Mouse (Mus musculus): ENCODE data around the gene Rsrc2. TPM values are rescaled to one million over a fixed set of nuclear protein-coding genes. Genes with fewer than 3 reads are reported as not detected.

Gene Rsrc2
- polyA plus RNA-seq, 1 experiment from 2014 or later = 96.7 TPM

DNA sequence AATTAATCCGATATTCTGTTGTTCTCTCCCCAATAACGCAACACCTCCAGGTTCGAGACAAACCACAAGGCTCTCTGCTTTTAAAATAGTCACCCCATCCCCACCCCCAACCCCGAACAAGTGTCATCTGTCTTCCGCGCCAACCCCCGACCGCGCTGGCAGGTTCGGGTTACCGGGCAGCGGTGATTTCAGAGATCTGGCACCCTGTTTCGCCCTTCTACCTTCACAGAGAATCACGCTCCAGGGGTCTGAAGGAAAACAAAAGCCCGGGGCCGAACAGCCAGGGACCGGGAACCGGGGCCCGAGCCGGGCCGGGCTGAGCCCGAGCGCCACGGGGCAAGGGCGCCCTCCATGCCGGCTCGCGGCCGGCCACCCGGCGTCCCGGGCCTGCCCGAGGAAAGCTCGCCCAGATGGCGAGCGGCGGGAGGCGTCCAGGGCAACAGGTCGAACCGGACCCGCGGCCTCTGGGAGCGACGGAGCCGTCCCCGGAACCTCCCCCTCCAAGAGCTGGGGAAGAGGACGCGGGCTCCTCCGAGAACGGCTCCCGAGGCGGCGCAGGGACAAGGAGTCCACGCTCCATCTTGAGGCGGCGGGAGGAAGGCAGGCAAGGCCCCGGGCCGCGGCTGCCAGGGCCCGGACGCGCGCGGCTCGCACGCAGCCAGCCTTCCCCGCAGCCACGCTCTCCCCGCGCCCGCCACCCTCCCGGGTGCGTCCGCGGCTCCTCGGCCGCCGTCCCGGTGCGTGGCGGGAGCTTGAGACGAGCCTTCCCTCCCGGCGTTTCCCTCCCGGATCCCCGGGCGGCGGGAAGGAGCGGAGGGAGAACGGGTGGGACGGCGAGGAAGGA, 65.6 kb downstream of the Rsrc2 start:
- ATAC-seq (peak; percentile 65), DNase-seq (ENCODE audit: low spot score) (peak; percentile 62)
- Histone ChIP-seq H3K4me1 (ENCODE audit: insufficient read depth, low read depth, low read length) (peaks cover 18% of the 10 kb centered on the region; the same call in 1 of the 2 replicates), H3K9ac (replicated peaks; ENCODE audit: low read depth) (peak overlapping the region; percentile 87), H3K27me3 (replicated peaks; ENCODE audit: insufficient read depth, low read length) (no peaks in the 10 kb centered on the region), H3K4me2 (replicated peaks; ENCODE audit: low read depth, low read length) (peak overlapping the region; percentile 81), H3K27ac (ENCODE audit: low read length) (peak overlapping the region; percentile 96), H3K9me3 (ENCODE audit: low read length) (no peaks in the 10 kb centered on the region), H3K36me3 (ENCODE audit: insufficient read depth, low read length) (no peaks in the 10 kb centered on the region), H3K4me3 (ENCODE audit: low read depth, low read length) (peak overlapping the region; percentile 90)
- 2% methylated on average over 67 of the region's 92 CpGs for WGBS
- TF ChIP-seq EP300 (IDR thresholded peaks at IDR 0.05) (no peak), CTCF (IDR thresholded peaks at IDR 0.05) (no peak)

- Histone ChIP-seq H3K27ac (ENCODE audit: low read length) (peak overlapping the region; percentile 96), H3K27me3 (replicated peaks; ENCODE audit: insufficient read depth, low read length) (no peaks in the 10 kb centered on the region), H3K9ac (replicated peaks; ENCODE audit: low read depth) (peak overlapping the region; percentile 87; the same call in 1 of the 2 replicates), H3K36me3 (ENCODE audit: insufficient read depth, low read length) (no peaks in the 10 kb centered on the region), H3K4me3 (ENCODE audit: low read depth, low read length) (peak overlapping the region; percentile 90), H3K9me3 (ENCODE audit: low read length) (no peaks in the 10 kb centered on the region), H3K4me2 (replicated peaks; ENCODE audit: low read depth, low read length) (peak overlapping the region; percentile 81), H3K4me1 (ENCODE audit: insufficient read depth, low read depth, low read length) (peaks cover 18% of the 10 kb centered on the region; the same call in 1 of the 2 replicates)
- WGBS = 5% methylated on average over 6 of the region's 6 CpGs
- peak; percentile 38; the same call in 1 of the 2 replicates for ATAC-seq
- TF ChIP-seq EP300 (IDR thresholded peaks at IDR 0.05) (no peak), CTCF (IDR thresholded peaks at IDR 0.05) (no peak)
- DNase-seq (ENCODE audit: low spot score) = peak; percentile 82
Measured at GRCm38 (mm10) chr5:123683043-123683376, 66.2 kb downstream of the Rsrc2 start.

- Histone ChIP-seq H3K36me3 (ENCODE audit: insufficient read depth, low read length) (no peaks in the 10 kb centered on the region), H3K9ac (replicated peaks; ENCODE audit: low read depth) (no peak overlapping the region), H3K27me3 (replicated peaks; ENCODE audit: insufficient read depth, low read length) (no peaks in the 10 kb centered on the region), H3K4me2 (replicated peaks; ENCODE audit: low read depth, low read length) (peak overlapping the region; percentile 81; the same call in 1 of the 2 replicates), H3K4me1 (ENCODE audit: insufficient read depth, low read depth, low read length) (peaks cover 18% of the 10 kb centered on the region; the same call in 1 of the 2 replicates), H3K4me3 (ENCODE audit: low read depth, low read length) (0 out of 2 replicates have a peak overlapping the region, but pooled peaks have one; percentile 90), H3K9me3 (ENCODE audit: low read length) (no peaks in the 10 kb centered on the region), H3K27ac (ENCODE audit: low read length) (peak overlapping the region; percentile 62)
- ATAC-seq (no peak), DNase-seq (ENCODE audit: low spot score) (peak; percentile 65)
- TF ChIP-seq CTCF (IDR thresholded peaks at IDR 0.05) (no peak), EP300 (IDR thresholded peaks at IDR 0.05) (no peak)
- 42% methylated on average over 4 of the region's 4 CpGs for WGBS
Measured at GRCm38 (mm10) chr5:123682372-123682771, 66.8 kb downstream of the Rsrc2 start.

- peaks cover 22% of the 10 kb centered on the region; the same call in 1 of the 2 replicates for H3K4me1 ChIP-seq (ENCODE audit: insufficient read depth, low read depth, low read length)
- DNase-seq (ENCODE audit: low spot score) (peak; percentile 77), ATAC-seq (no peak)
- WGBS = 30% methylated on average over 5 of the region's 5 CpGs
- no peak; the same call in 1 of the 2 replicates for TF ChIP-seq CTCF (IDR thresholded peaks at IDR 0.05)
- peak; percentile 22; the same call in 1 of the 2 replicates for TF ChIP-seq EP300 (IDR thresholded peaks at IDR 0.05)
- no peak overlapping the region for H3K9ac ChIP-seq (replicated peaks; ENCODE audit: low read depth)
- no peak overlapping the region for H3K4me2 ChIP-seq (replicated peaks; ENCODE audit: low read depth, low read length)
- H3K27me3 ChIP-seq (replicated peaks; ENCODE audit: insufficient read depth, low read length) = no peaks in the 10 kb centered on the region
- no peak overlapping the region for H3K4me3 ChIP-seq (ENCODE audit: low read depth, low read length)
- no peaks in the 10 kb centered on the region for H3K36me3 ChIP-seq (ENCODE audit: insufficient read depth, low read length)
- H3K9me3 ChIP-seq (ENCODE audit: low read length) = no peaks in the 10 kb centered on the region
- H3K27ac ChIP-seq (ENCODE audit: low read length) = peak overlapping the region; percentile 47; the same call in 1 of the 2 replicates
Measured at GRCm38 (mm10) chr5:123679546-123680263, 69.5 kb downstream of the Rsrc2 start.

GRCm38 (mm10) chr5:123679106-123679505, 70.1 kb downstream of the Rsrc2 start:
- H3K27ac ChIP-seq (ENCODE audit: low read length) = no peak overlapping the region
- TF ChIP-seq EP300 (IDR thresholded peaks at IDR 0.05) = no peak
- TF ChIP-seq CTCF (IDR thresholded peaks at IDR 0.05) = peak; percentile 35
- no peak for ATAC-seq
- no peak overlapping the region for H3K9ac ChIP-seq (replicated peaks; ENCODE audit: low read depth)
- H3K36me3 ChIP-seq (ENCODE audit: insufficient read depth, low read length) = no peaks in the 10 kb centered on the region
- H3K27me3 ChIP-seq (replicated peaks; ENCODE audit: insufficient read depth, low read length) = no peaks in the 10 kb centered on the region
- H3K9me3 ChIP-seq (ENCODE audit: low read length) = no peaks in the 10 kb centered on the region
- no peak overlapping the region for H3K4me3 ChIP-seq (ENCODE audit: low read depth, low read length)
- WGBS = 64% methylated on average over 3 of the region's 3 CpGs
- H3K4me2 ChIP-seq (replicated peaks; ENCODE audit: low read depth, low read length) = no peak overlapping the region
- no peak for DNase-seq (ENCODE audit: low spot score)
- peaks cover 22% of the 10 kb centered on the region; the same call in 1 of the 2 replicates for H3K4me1 ChIP-seq (ENCODE audit: insufficient read depth, low read depth, low read length)

Other genes with a start within 250 kb of the Rsrc2 start
- 1.1 and 1.6 TPM in 2 replicates for gene B3gnt4, start 239.0 kb downstream of the Rsrc2 start, polyA plus RNA-seq (2015; fragmentation: Nextera tagmentation; extraction: Ambion mirVana)
- gene Diablo, start 225.2 kb downstream of the Rsrc2 start, polyA plus RNA-seq (2015; fragmentation: Nextera tagmentation; extraction: Ambion mirVana) = 74.3 and 75.9 TPM in 2 replicates
- 1.9 and 2.1 TPM in 2 replicates for gene Gm49027, start 223.9 kb downstream of the Rsrc2 start, polyA plus RNA-seq (2015; fragmentation: Nextera tagmentation; extraction: Ambion mirVana)
- 18.9 and 19.4 TPM in 2 replicates for gene Vps33a, start 176.4 kb downstream of the Rsrc2 start, polyA plus RNA-seq (2015; fragmentation: Nextera tagmentation; extraction: Ambion mirVana)
- 38.0 and 43.7 TPM in 2 replicates for gene Clip1, start 64.8 kb downstream of the Rsrc2 start, polyA plus RNA-seq (2015; fragmentation: Nextera tagmentation; extraction: Ambion mirVana)
- gene Zcchc8, start 28.3 kb downstream of the Rsrc2 start, polyA plus RNA-seq (2015; fragmentation: Nextera tagmentation; extraction: Ambion mirVana) = 31.6 and 37.7 TPM in 2 replicates
- 0.92 and 2.9 TPM in 2 replicates for gene Kntc1, start 302 bp upstream of the Rsrc2 start, polyA plus RNA-seq (2015; fragmentation: Nextera tagmentation; extraction: Ambion mirVana)
- 3.7 and 5.4 TPM in 2 replicates for gene Hcar2, start 116.1 kb upstream of the Rsrc2 start, polyA plus RNA-seq (2015; fragmentation: Nextera tagmentation; extraction: Ambion mirVana)
- 0.53 and 0.55 TPM in 2 replicates for gene Hcar1, start 130.6 kb upstream of the Rsrc2 start, polyA plus RNA-seq (2015; fragmentation: Nextera tagmentation; extraction: Ambion mirVana)
- 70.7 and 87.3 TPM in 2 replicates for gene Denr, start 157.8 kb upstream of the Rsrc2 start, polyA plus RNA-seq (2015; fragmentation: Nextera tagmentation; extraction: Ambion mirVana)
- 0.24 and 1.2 TPM in 2 replicates for gene Gm43518, start 178.0 kb upstream of the Rsrc2 start, polyA plus RNA-seq (2015; fragmentation: Nextera tagmentation; extraction: Ambion mirVana)
- gene Ccdc62, start 181.3 kb upstream of the Rsrc2 start, polyA plus RNA-seq (2015; fragmentation: Nextera tagmentation; extraction: Ambion mirVana) = 5.9 and 6.3 TPM in 2 replicates
- 20.0 and 22.7 TPM in 2 replicates for gene Hip1r, start 224.2 kb upstream of the Rsrc2 start, polyA plus RNA-seq (2015; fragmentation: Nextera tagmentation; extraction: Ambion mirVana)

Measured in lung, postnatal 0 days (tissue).